Comparison of ENCODE assay signal across 6 mouse cellular contexts in the genomic region with DNA sequence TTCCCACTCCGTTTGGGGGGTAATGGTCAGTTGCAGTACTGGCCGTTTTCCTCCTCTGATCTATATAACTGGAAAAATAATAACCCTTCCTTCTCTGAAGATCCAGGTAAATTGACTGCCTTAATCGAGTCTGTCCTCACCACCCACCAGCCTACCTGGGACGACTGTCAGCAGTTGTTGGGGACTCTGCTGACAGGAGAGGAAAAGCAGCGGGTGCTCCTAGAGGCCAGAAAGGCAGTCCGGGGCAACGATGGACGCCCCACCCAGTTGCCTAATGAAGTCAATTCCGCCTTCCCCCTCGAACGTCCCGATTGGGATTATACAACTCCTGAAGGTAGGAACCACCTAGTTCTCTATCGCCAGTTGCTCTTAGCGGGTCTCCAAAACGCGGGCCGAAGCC.
A peak's percentile ranks its signal among the peaks of the same experiment; 100 is the strongest.
DNase-seq lines count a peak whose midpoint lies in the region; TF ChIP-seq lines count a peak whose summit lies in the region.
"Not testable (repeated sequence)": the region's sequence is repeated elsewhere in the genome, so short reads cannot be mapped to it uniquely, and the experiment has no call there.

No protein-coding gene starts in this region.

- not testable (repeated sequence) for H3K27ac ChIP-seq in bone marrow macrophage, adult 2 months (ENCODE audit: insufficient read depth, low read depth, low read length); gastrocnemius, adult 2 months

- DNase-seq in adrenal gland, postnatal 10 days = peak; percentile 0
- peak; percentile 11 for DNase-seq in gastrocnemius, adult 2 months
- DNase-seq in heart, adult 11 months = peak; percentile 84
- peak; percentile 4 for DNase-seq in kidney, postnatal 10 days
- peak; percentile 3 for DNase-seq in testis, postnatal 14 days (ENCODE audit: low spot score)

- not testable (repeated sequence) for TF ChIP-seq POLR2A in bone marrow macrophage, adult 2 months (IDR thresholded peaks at IDR 0.05; ENCODE audit: borderline replicate concordance, low read depth, low read length)

- intact Hi-C loops in gastrocnemius, adult 2 months (cut with DNase I) = not testable (repeated sequence)

- not testable (repeated sequence) for TF ChIP-seq CTCF in bone marrow macrophage, adult 2 months (IDR thresholded peaks at IDR 0.05; ENCODE audit: low read depth, low read length); gastrocnemius, adult 2 months (IDR thresholded peaks at IDR 0.05)

- not testable (repeated sequence) for H3K4me1 ChIP-seq in bone marrow macrophage, adult 2 months (ENCODE audit: control insufficient read depth, insufficient read depth, low read length)

- peak overlapping the region; percentile 17 for H3K4me3 ChIP-seq in bone marrow macrophage, adult 2 months (ENCODE audit: insufficient read depth, low read length)
- not testable (repeated sequence) for H3K4me3 ChIP-seq in gastrocnemius, adult 2 months

Comparison
In these comparisons a context has a peak if more than half of its experiments do, and no peak if none do; other contexts are left out.
1. DNase-seq: peak in every context shown above with its lines; median percentile 84 in heart, adult 11 months; 11 in gastrocnemius, adult 2 months; 4 in kidney, postnatal 10 days; 3 in testis, postnatal 14 days; 0 in adrenal gland, postnatal 10 days.